Mouse (Mus musculus): Measurements from ENCODE around the gene Stt3a.

Gene Stt3a

DNA sequence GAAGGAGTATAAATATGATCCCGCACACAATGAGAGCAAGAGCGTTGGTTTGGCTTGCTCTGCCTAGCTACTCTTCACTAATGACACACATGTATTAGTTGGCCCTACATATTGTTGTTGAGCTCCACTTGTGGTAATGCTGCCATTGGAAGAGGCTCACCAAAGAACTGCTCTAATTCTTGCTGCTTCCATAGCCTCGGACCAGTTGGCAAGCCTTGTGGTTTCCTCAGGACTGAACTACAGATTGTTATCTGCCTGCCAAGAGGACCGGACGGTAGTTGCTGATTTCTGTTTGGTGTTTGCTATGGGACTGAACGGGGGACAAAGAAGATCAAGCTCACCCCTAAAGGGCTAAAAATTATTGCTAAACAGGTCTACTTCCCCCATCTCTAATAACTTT lies 60.2 kb downstream of the Stt3a start:
- DNase-seq: no peak

DNA sequence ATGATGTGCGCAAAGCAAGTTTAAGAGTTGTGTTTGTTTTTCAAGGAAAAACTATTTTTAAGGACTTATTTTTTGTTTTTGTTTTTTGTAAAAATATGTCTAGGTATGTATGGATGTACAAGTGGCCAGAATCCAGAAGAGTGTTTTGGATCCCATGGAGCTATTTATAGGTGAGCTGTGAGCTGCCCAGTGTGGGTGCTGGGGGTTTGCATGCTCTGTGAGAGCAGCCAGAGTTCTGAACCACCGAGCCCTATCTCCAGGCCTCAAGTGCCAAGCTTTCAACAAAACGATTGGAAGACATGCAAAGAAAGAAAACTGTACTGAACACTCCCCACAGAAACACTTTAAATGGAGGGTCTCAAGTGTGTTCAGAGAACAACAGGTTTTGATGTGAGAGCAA lies 61.6 kb downstream of the Stt3a start:
- DNase-seq: no peak

DNA sequence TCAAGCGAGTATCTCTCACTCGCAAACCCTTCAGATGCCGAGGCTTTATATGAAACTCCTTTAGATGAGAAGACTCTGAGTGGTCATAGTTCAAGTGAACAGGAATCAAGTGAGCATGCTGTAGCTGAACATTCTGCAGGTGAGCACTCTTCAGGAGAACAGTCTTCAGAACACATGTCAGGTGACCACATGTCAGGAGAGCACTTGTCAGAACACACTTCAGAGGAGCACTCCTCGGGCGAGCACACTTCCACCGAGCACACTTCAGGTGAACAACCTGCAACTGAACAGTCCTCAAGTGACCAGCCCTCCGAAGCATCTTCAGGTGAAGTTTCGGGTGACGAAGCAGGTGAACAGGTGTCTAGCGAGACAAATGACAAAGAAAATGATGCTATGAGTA lies 73.2 kb downstream of the Stt3a start:
- no peak for DNase-seq

DNA sequence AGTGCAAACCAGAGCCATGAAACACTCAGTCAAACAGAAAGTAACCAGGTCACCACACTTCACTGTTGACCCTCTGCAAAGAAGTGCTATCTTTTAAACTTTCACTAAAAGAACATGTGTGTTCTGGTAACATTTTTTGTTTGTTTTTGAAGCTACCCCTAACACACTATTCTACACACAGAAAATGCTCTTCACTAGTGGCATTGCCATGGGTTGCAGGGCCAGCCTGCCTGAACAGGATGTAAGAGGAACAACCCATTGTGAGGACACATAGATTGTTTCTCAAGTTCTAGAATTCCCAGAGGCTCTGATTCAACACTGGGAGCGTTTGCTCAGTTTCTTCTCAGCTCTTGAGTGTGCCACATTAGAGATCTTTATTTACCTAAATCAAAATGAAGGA lies 74.6 kb downstream of the Stt3a start, which contains the start of gene Acrv1:
Gene Acrv1, plus strand, starts transcription at position 301 of the 400 bp plus-strand sequence.
- DNase-seq: no peak

DNA sequence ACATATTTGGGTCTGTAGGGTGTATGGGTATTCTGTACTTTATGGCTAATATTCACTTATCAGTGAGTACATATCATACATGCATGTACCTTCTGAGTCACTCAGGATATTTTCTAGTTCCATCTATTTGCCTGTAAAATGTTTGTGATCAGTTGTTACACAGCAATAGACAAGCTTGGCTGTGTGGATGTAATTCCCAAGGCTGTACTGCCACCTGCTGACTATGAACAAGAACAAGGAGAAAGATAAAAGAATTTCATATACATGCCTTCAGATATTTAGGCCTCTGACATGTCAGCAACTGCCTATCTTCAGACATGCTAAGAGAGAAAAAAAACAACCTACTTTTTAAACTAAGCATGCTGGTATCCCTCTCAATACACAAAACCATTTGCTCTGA lies 80.2 kb downstream of the Stt3a start:
- DNase-seq: no peak

DNA sequence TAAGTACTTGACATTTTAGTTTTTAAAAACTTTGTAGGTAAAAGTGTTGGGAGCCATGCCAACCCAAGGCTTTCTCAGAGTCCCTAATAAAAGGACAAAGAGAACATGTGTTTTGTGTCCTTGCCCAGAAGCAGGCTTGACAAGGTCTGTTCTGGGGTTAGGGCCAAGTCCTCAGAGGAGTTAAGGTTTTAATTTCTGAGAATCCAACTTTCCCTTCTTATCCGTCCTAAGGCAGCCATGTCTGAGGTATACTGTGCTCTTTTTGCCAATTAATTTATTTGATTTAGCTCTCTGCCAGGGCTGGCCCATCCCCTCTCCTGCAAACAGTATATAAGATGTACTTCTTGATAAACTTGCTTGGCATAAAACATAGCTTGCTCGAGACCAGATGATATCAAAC lies 86.1 kb downstream of the Stt3a start:
- no peak for DNase-seq

Measured in kidney, adult 11 months (tissue).